10 mouse cellular contexts compared by ENCODE assay signal in genomic region chr1:34536767-34537485, GRCm38 (mm10). TPM values are rescaled to one million over a fixed set of nuclear protein-coding genes. Genes with fewer than 3 reads are reported as not detected.
DNase-seq lines count a peak whose midpoint lies in the region; ATAC-seq and TF ChIP-seq lines count a peak whose summit lies in the region.
"Had no signal": no experiment of that assay in that cellular context is flagged by ENCODE, and none has a peak within 500 bp of the region (broad histone marks: within the 10 kb centered on the region; RNA-seq: fewer than 3 reads in every experiment).

No protein-coding gene starts in this region.

- H3K9me3 ChIP-seq in hindbrain, postnatal 0 days (ENCODE audit: low read length), result no peaks in the 10 kb centered on the region
- H3K9me3 ChIP-seq in lung, embryonic 16.5 days (ENCODE audit: control insufficient read depth, low read length), result no peaks in the 10 kb centered on the region
- no peaks in the 10 kb centered on the region for H3K9me3 ChIP-seq in stomach, postnatal 0 days (ENCODE audit: control insufficient read depth, low read length)

- peaks cover 10% of the 10 kb centered on the region for H3K4me1 ChIP-seq in hindbrain, postnatal 0 days (ENCODE audit: insufficient read depth, low read length)
- peaks cover 4% of the 10 kb centered on the region; the same call in 1 of the 2 replicates for H3K4me1 ChIP-seq in lung, embryonic 16.5 days (replicated peaks; ENCODE audit: control insufficient read depth, insufficient read depth, low read length)
- H3K4me1 ChIP-seq in stomach, postnatal 0 days (replicated peaks; ENCODE audit: control insufficient read depth, insufficient read depth), result no peaks in the 10 kb centered on the region; the same call in 1 of the 2 replicates

- WGBS in hindbrain, postnatal 0 days, result 3% methylated on average over 16 of the region's 16 CpGs
- WGBS in lung, embryonic 16.5 days, result 2% methylated on average over 16 of the region's 16 CpGs
- 2% methylated on average over 16 of the region's 16 CpGs for WGBS in stomach, postnatal 0 days

- peak overlapping the region; percentile 38; the same call in 1 of the 2 replicates for H3K9ac ChIP-seq in hindbrain, postnatal 0 days (replicated peaks; ENCODE audit: low read length)
- H3K9ac ChIP-seq in lung, embryonic 16.5 days (ENCODE audit: low read length), result no peak overlapping the region
- H3K9ac ChIP-seq in stomach, postnatal 0 days (ENCODE audit: low read length), result no peak overlapping the region

- peak overlapping the region; percentile 29 for H3K4me3 ChIP-seq in hindbrain, postnatal 0 days (ENCODE audit: low read length)
- peak overlapping the region; percentile 23 for H3K4me3 ChIP-seq in lung, embryonic 16.5 days (ENCODE audit: low read length)
- H3K4me3 ChIP-seq in stomach, postnatal 0 days (ENCODE audit: low read depth, low read length), result peak overlapping the region; percentile 19

- H3K27me3 ChIP-seq in hindbrain, postnatal 0 days (ENCODE audit: insufficient read depth, low read length), result peaks cover 5% of the 10 kb centered on the region; the same call in 1 of the 2 replicates
- H3K27me3 ChIP-seq in lung, embryonic 16.5 days (ENCODE audit: control insufficient read depth, insufficient read depth, low read depth, low read length), result peaks cover 18% of the 10 kb centered on the region
- no peaks in the 10 kb centered on the region for H3K27me3 ChIP-seq in stomach, postnatal 0 days (ENCODE audit: control insufficient read depth, insufficient read depth, low read length)

- peak overlapping the region; percentile 58 for H3K4me2 ChIP-seq in hindbrain, postnatal 0 days (ENCODE audit: low read depth, low read length)
- H3K4me2 ChIP-seq in lung, embryonic 16.5 days (ENCODE audit: low read depth, low read length), result peak overlapping the region; percentile 35
- peak overlapping the region; percentile 42 for H3K4me2 ChIP-seq in stomach, postnatal 0 days (replicated peaks; ENCODE audit: low read depth)

- no peaks in the 10 kb centered on the region for H3K36me3 ChIP-seq in hindbrain, postnatal 0 days (ENCODE audit: insufficient read depth, low read length)
- no peaks in the 10 kb centered on the region for H3K36me3 ChIP-seq in lung, embryonic 16.5 days (ENCODE audit: control insufficient read depth, insufficient read depth, low read length)
- H3K36me3 ChIP-seq in stomach, postnatal 0 days (ENCODE audit: control insufficient read depth, insufficient read depth, low read length), result no peaks in the 10 kb centered on the region

- ATAC-seq in hindbrain, postnatal 0 days, result peak; percentile 65; the same call in 1 of the 2 replicates
- peak; percentile 85 for ATAC-seq in lung, embryonic 16.5 days (ENCODE audit: low read depth)
- peak; percentile 61 for ATAC-seq in stomach, postnatal 0 days (ENCODE audit: low FRiP score, low TSS enrichment)

- TF ChIP-seq EP300 in stomach, postnatal 0 days (optimal IDR thresholded peaks at IDR 0.05), result no peak

- peak; percentile 28 to 29 for DNase-seq in cerebellum, postnatal 25 days
- no peak for DNase-seq in cerebellum, adult 8-10 months
- peak; percentile 34 for DNase-seq in embryo, embryonic 10.5 days (ENCODE audit: low spot score)
- peak; percentile 8 for DNase-seq in hindbrain, postnatal 0 days (ENCODE audit: low spot score)
- DNase-seq in stomach, postnatal 0 days (ENCODE audit: low spot score), result peak; percentile 57
- DNase-seq in adrenal gland, postnatal 14 days, result no peak
- DNase-seq in adipocyte (ENCODE audit: low spot score), result no peak

- no peak for TF ChIP-seq CTCF in hindbrain, postnatal 0 days (IDR thresholded peaks at IDR 0.05; ENCODE audit: low read depth)
- TF ChIP-seq CTCF in stomach, postnatal 0 days (IDR thresholded peaks at IDR 0.05; ENCODE audit: low read depth), result peak; percentile 27; the same call in 1 of the 2 replicates

- no peak overlapping the region for H3K27ac ChIP-seq in hindbrain, postnatal 0 days
- no peak overlapping the region for H3K27ac ChIP-seq in lung, embryonic 16.5 days (ENCODE audit: low read length)
- no peak overlapping the region for H3K27ac ChIP-seq in stomach, postnatal 0 days (replicated peaks)

RNA-seq across cellular contexts. Expression of gene Cfc1, which starts 1.5 kb away (rescaled TPM):
- total RNA-seq in hindbrain, postnatal 0 days (2014; rRNA removed), result 1.2 TPM in 1 of 2 replicates, not detected in the other
- 0.30 and 0.36 TPM in 2 replicates for polyA plus RNA-seq in hindbrain, postnatal 0 days (2015; fragmentation: Nextera tagmentation; extraction: Ambion mirVana)
- not detected in 2 replicates for polyA plus RNA-seq in lung, embryonic 16.5 days (2015; fragmentation: Nextera tagmentation; extraction: Ambion mirVana)
- polyA plus RNA-seq in stomach, postnatal 0 days (2015; fragmentation: Nextera tagmentation; extraction: Ambion mirVana), result 1.6 and 1.9 TPM in 2 replicates
- total RNA-seq in adrenal gland, postnatal 14 days (2021), result not detected in 2 replicates
- polyA plus RNA-seq: C2C12; large intestine, adult 2 months had no signal

RNA-seq across cellular contexts. Expression of gene Prss40, which starts 23.8 kb away (rescaled TPM):
- total RNA-seq in hindbrain, postnatal 0 days (2014; rRNA removed), result not detected in 2 replicates
- 0.09 TPM in 1 of 2 replicates, not detected in the other for polyA plus RNA-seq in hindbrain, postnatal 0 days (2015; fragmentation: Nextera tagmentation; extraction: Ambion mirVana)
- polyA plus RNA-seq in lung, embryonic 16.5 days (2015; fragmentation: Nextera tagmentation; extraction: Ambion mirVana), result not detected in 2 replicates
- 0.11 TPM in 1 of 2 replicates, not detected in the other for polyA plus RNA-seq in stomach, postnatal 0 days (2015; fragmentation: Nextera tagmentation; extraction: Ambion mirVana)
- total RNA-seq in adrenal gland, postnatal 14 days (2021), result not detected in 2 replicates
- polyA plus RNA-seq: C2C12; large intestine, adult 2 months had no signal

RNA-seq across cellular contexts. Expression of gene Prss39, which starts 38.7 kb away (rescaled TPM):
- total RNA-seq in hindbrain, postnatal 0 days (2014; rRNA removed), result not detected in 2 replicates
- polyA plus RNA-seq in hindbrain, postnatal 0 days (2015; fragmentation: Nextera tagmentation; extraction: Ambion mirVana), result not detected in 2 replicates
- polyA plus RNA-seq in lung, embryonic 16.5 days (2015; fragmentation: Nextera tagmentation; extraction: Ambion mirVana), result not detected in 2 replicates
- polyA plus RNA-seq in stomach, postnatal 0 days (2015; fragmentation: Nextera tagmentation; extraction: Ambion mirVana), result not detected in 2 replicates
- not detected in 2 replicates for total RNA-seq in adrenal gland, postnatal 14 days (2021)
- polyA plus RNA-seq: C2C12 had no signal

RNA-seq across cellular contexts. Expression of gene Amer3, which starts 42.5 kb away (rescaled TPM):
- total RNA-seq in hindbrain, postnatal 0 days (2014; rRNA removed), result 51.5 and 55.3 TPM in 2 replicates
- polyA plus RNA-seq in hindbrain, postnatal 0 days (2015; fragmentation: Nextera tagmentation; extraction: Ambion mirVana), result 15.4 and 18.2 TPM in 2 replicates
- polyA plus RNA-seq in lung, embryonic 16.5 days (2015; fragmentation: Nextera tagmentation; extraction: Ambion mirVana), result 0.05 and 0.16 TPM in 2 replicates
- polyA plus RNA-seq in stomach, postnatal 0 days (2015; fragmentation: Nextera tagmentation; extraction: Ambion mirVana), result 0.21 and 0.36 TPM in 2 replicates
- total RNA-seq in adrenal gland, postnatal 14 days (2021), result 0.70 and 0.71 TPM in 2 replicates
- polyA plus RNA-seq: C2C12 had no signal

Comparison
In these comparisons a context has a peak if more than half of its experiments do, and no peak if none do; other contexts are left out.
1. DNase-seq: peak in cerebellum, postnatal 25 days (2 of 2), embryo, embryonic 10.5 days (single experiment), hindbrain, postnatal 0 days (single experiment) and stomach, postnatal 0 days (single experiment); none in cerebellum, adult 8-10 months (single experiment), adrenal gland, postnatal 14 days (single experiment) and adipocyte (single experiment).
2. Peak in every context shown above with its lines, with median percentiles within 50 percentile points of each other: ATAC-seq, H3K4me2 ChIP-seq and H3K4me3 ChIP-seq.